Mouse (Mus musculus): ENCODE results near the gene Mrtfa.

The Mrtfa gene

DNA sequence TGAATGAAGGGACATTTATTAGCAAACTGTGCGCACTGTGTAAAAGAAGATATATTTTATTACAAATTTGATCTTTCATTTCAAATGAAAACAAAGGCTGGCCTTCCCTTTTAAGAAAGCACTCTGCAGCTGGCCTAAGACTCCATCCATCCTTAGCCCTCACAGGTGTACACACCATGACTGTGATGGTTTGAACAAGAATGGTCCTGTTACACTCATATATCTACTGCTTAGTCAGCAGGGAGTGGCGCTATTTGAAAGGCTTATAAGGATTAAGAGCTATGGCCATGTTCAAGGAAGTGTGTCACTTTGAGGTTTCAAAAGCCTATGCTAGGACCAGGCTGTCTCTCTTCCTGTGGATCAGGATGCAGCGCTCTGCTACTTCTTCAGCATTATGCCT, 122.8 kb downstream of the Mrtfa start:
- 96% methylated on average over 3 of the region's 3 CpGs for WGBS

DNA sequence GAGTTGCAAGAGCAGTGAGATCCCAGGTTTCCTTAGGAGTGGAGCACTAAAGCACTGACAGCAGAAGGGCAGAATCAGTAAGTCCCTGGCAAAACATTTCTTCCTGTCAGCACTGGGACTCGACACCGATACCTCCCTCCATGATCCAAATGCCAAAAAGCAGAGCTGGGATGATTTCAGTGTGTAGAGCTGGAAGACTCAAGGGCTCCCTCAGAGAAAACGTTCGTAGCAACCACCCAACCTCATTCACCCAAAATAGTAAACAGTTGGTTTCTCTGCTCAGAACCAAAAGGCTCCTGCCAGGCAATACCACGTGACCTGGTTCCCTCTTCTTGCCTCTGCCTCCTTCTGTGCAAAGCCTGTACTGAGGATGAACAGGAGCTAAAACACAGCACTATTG, 123.6 kb downstream of the Mrtfa start:
- WGBS, result 18% methylated on average over 5 of the region's 5 CpGs

DNA sequence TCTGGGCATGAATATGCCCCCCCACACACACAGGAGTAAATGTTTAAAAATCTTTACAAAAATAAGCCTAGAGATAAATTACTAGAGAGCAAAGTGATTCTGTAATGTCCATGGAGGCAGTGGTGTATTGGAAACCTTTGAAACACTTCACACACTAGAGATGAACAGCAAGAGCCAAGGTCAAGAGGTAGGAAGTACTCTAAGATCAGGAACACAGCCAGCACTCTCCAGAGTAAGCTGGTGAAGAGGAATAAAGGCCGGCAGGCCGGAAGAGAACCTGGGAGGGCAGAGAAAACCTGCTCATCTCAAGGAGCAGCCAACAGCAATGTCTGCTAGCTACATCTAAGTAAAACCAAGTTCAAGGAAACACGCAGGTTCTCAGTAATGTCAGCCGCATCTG, 125.9 kb downstream of the Mrtfa start:
- WGBS, result 94% methylated on average over 4 of the region's 4 CpGs

DNA sequence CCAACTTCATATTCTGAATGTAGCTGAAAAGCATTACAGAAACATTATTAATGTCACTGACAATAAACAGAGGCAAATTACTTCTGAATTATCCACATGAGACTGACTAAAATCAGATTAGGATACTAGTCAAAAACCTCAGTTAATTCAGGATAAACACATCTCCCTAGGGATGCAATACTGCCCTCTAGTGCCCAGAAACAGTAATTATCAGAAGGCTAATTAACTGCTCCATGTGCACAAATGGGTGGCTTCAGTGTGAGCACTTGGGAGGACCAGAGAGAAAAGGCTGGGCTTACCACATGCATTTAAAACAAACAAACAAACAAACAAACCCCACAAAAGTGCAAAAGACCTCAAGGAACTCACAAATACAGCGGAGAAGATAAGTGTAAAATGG, 126.4 kb downstream of the Mrtfa start:
- 82% methylated on average over 1 of the region's 1 CpGs for WGBS

DNA sequence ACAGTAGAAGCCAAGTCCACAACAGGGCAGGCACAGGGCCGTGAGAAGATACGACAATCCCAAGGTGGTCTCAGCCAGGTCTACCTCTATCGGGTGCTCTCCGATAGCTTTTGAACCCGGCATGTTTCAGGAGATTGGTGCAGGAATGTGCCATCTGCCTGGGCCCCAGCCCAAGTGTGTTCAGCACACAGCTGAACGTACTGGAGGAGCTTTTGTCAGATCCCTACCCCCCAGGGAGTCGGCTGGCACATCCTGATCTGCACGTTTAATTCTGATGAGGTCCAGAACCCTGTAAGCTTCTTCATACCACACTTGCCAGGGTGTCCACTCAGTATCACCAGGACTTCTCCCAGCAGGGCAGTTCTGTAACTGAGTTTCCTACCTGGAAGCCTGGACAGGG, 127.9 kb downstream of the Mrtfa start:
- WGBS, result 32% methylated on average over 8 of the region's 8 CpGs

DNA sequence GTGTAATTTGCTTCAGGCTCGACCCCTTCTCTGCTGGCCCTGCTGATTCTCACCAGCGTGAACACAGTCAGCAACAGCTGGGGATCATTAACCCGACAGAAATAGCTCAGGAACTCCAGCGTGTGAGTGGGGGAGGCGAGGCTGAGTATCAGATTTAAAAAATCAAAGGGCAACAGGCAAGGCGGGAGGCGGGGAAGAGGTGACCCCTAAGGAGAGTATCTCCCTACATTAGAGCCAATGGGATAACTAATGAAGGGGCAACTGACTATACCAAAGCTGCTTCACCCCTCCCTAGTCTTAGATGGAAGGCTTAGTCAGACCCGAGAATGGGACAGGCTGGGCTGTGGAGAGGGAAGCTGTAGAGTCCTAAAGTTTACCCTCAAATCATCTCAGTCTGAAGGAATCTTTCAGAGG, 128.4 kb downstream of the Mrtfa start:
- WGBS, result 40% methylated on average over 8 of the region's 8 CpGs

DNA sequence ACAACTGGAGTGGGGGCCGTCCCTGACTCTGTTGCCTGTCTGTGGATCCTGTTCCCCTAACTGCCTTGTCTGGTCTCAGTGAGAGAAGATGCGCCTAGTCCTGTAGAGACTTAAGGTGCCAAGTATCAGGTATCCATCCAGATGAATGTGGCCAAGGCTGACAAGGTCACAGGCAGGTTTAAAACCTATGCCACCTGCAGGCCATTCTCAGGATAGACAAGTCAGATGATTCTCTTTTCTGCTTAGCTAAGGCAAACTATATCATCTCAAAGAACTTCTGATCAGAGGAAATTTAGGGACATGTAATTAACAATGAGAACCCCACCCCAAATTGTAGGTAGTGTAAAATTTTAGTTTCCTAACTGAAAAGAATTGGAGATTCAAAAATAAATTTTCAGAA, 129.6 kb downstream of the Mrtfa start:
- WGBS, result 100% methylated on average over 2 of the region's 2 CpGs

DNA sequence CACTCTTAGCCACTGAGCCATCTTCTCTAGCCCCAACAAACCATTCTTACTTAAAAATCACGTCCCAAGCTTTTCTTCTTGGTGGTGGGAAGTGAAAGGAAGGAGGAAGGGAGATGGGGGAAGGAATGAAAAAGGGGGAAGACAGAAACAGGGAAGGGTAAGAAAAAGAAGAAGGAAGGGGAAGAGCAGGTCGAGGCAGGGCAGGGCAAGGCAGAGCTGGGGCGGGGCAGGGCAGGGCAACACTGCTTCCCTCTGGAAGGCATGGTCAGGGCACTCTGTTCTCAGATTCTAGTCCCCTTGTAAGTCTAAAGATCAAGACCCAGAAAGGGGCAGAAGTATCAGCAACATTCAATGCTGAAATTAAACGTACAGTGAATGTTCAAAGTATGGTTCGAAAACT, 132.8 kb downstream of the Mrtfa start:
- WGBS, result 91% methylated on average over 5 of the region's 5 CpGs

DNA sequence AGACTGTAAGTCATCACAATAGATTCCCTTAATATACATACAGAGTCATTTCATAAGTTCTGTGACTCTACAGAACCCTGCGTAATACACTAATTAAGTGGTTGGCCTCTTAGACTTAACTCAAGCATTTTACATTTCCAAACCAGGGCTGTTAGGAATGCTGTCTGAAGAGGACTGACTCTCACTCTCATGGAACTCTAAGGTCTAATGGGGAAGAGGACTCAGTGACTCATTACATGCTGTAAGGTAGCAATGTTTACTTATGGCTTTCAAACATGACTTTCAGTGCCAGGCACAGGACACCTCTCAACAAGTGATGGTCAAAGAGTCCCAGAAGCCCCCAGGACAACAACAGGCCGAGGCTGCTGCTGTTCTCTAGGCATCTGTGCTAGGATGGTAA, 135.1 kb downstream of the Mrtfa start:
- WGBS, result 97% methylated on average over 2 of the region's 2 CpGs

DNA sequence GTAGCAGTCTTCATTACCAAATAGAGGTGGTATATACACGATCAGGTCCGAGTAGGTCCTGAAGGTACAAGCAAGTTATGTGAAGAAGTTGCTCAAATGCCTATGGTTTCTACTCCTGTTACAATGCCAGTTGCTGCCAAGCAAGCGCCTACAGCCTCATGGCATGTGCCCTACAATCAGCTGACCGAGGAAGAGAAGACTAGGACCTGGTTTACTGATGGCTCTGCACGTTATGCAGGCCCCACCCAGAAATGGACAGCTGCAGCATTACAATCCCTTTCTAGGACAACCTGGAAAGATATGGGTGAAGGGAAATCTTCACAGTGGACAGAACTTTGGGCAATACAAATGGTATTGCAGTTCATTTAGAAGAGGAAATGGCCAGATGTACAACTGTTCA, 138.1 kb downstream of the Mrtfa start:
- WGBS, result 95% methylated on average over 5 of the region's 5 CpGs

DNA sequence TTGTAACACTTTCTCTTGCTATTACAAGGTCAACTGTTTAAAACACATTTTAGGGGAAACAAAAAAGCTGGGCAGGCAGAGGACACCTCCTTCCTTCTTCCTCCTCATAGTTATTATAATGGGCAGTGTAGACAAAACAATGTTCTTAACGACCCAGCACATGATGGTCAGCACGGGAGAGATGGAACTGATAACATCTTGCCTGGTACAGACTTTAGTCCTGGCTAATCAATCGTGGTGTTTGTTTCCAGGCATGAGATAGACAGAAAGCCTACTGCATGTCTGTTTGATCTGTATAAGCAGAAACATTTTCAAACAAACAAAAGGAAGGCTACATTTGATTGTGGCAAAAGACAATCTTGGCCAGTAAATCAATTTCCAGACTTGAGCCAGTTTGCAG, 140.1 kb downstream of the Mrtfa start:
- 61% methylated on average over 3 of the region's 3 CpGs for WGBS

DNA sequence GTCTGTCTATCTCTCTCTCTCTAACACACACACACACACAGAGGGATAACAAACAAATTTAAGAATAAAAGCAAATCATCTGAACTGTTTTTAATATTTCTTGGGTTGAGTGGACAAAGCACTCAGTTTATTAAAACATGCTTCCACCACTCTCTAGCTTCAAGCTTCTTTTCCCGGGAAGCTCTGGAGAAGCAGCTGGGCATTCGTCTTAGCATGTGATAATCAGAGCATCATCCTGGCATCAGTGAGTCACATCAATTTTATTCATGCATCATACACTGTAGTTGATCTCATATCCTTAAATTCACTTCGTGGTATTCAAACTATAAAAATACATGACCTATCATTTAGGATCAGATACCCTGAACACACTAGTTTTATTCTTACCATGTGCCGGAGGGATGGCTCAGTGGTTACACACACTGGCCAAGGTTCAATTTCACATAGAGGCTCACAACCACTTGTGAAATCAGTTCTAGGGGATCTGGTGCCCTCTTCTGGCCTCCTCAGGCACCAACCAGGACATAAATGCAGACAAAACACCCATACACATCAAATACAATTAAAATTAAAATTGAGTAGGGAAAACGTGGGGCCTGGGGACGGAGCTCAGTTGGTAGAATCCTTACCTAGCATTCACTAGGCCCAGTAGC, 141.0 kb downstream of the Mrtfa start:
- WGBS, result 49% methylated on average over 6 of the region's 6 CpGs

DNA sequence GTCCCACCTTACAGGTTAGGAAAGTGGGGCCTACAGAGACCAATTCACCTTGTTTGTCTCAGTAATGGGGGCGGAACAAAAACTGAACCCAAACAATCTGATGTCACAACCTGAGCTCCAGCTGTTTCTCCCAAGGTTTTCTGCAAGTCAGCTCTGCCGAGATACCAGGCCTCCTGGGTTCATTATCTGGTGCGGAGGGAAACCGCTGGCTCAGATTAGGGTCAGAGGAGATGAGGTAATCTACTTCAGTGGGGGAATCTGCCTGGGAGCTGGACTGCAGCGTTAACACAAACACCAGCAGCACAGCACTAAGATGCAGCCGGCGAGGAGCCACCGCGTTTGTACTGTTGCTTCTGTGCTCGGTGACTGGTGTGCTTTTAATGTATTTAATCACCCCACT, 143.1 kb downstream of the Mrtfa start:
- 73% methylated on average over 10 of the region's 10 CpGs for WGBS

DNA sequence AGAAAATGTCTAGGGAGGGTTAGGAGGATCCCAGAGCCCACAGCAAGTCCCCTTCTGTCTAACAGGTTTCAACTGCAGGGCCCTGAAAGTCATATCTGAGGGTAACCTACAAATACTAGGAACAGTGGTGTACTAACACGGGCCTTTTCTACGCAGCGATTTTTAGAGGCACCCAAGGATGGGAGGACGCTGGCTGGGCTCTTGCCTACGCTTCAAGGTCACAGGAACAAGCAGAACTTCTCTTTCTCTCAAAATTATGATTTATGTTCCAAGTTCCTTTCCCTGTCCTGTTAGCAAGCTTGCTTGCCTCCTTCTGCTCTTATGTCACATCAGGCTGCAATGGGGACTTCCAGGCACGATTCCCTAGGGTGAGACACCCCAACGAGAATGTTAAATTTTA, 144.5 kb downstream of the Mrtfa start:
- WGBS, result 88% methylated on average over 7 of the region's 7 CpGs

DNA sequence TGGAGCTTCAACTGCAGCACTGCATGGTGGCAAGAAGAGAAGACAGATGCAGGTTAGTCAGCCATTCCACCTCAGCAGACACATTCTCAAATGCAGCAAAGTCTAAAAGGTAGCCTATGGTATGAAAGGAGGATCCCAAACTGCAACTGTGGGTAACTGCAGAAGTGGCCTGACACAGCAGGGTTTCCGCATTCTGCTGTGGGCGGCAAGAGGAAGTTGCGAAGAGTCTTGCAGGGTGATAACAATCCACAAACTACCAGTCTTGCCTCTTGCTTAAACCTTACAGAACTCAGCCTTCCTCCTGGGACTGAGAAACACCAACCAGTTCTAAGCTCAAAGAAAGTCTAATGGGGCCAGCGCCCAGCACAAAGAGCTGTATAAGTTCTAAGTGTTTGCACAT, 145.2 kb downstream of the Mrtfa start:
- 72% methylated on average over 4 of the region's 4 CpGs for WGBS

DNA sequence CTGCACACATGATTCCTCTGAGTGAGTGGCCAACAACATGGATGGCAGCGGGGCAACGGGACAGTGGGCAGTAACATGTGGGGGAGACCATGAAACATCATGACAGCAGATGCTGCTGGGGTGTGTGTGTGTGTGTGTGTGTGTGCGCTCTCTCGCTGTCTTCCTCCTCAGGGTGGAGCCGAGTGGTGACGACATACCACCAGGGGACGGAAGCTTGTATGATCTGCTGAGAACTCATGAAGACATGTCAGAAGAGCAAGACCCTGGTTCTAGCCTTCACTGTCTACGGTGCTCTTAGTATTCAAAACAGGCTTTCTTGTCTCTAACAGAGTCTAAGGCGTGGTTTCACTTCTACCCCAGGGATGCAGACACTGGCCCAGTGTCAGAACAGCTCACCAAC, 146.1 kb downstream of the Mrtfa start:
- 79% methylated on average over 9 of the region's 9 CpGs for WGBS

DNA sequence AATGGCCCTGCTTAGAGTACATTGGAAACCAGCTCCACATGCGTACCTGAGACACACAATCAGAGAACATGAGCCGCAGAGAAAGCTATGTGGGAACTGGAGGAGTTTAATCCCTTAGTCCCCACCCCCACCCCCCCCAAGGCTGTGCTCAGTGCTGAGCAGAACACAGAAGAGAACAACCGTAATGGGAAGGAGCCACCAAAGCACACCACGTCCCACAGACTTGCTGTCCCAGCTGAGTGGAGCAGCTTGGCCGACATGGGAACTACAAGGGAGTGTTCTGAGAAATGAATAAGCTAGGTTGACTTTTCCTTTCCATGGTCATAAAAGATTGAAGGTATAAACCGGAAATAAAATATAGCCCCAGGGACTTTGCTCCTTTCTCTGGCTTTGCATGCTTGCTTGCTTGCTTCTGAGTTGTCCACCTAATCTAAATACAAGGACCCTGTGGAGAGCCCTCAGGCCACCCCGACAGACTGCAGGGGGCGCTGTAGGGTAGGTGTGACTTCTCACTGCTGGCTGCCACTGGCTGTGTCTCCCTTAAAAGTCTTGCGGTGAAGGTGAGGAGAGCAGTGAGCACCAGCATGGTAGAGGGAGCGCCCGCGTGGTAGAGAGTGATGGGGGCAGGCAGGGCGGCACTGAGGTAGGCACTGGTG, 148.2 kb downstream of the Mrtfa start:
- 62% methylated on average over 13 of the region's 13 CpGs for WGBS

DNA sequence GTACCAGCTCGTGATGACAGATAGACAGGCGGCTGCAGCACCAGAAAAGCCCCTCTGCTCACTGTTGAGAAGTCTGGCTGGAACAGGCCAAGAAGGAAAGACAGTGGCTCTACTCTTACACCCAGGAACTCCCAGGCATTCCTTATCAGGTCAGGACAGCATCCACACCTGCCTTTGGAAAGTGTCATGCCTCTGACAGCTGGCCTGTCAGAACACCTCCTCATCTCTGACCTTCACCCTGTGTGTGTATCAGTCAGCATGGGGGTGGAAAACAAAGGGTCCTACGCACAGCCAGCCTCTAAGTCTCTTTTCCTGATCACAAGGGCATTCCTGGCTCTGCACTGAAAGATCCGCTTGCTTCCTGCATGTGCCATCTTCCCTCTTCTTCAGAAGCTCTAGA, 148.8 kb downstream of the Mrtfa start:
- WGBS, result 82% methylated on average over 4 of the region's 4 CpGs

DNA sequence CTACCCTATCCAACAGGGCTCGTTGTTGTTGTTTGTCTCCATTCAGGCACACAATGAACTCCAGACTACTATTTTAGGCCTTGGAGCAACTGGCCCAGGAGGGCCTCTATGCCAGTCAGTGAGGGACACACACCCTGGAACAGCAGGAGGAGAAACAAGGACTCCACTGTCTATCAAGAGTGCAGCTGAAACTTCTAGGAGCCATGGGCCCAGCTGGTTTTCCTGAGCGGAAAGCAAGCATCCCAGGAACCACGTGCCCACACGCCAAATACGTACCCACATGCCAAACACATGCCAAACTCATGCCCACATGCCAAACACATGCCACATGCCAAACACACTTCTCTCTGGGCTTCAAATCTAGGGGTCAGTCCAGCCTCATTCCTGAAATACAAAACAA, 152.1 kb downstream of the Mrtfa start:
- WGBS, result 61% methylated on average over 5 of the region's 5 CpGs

DNA sequence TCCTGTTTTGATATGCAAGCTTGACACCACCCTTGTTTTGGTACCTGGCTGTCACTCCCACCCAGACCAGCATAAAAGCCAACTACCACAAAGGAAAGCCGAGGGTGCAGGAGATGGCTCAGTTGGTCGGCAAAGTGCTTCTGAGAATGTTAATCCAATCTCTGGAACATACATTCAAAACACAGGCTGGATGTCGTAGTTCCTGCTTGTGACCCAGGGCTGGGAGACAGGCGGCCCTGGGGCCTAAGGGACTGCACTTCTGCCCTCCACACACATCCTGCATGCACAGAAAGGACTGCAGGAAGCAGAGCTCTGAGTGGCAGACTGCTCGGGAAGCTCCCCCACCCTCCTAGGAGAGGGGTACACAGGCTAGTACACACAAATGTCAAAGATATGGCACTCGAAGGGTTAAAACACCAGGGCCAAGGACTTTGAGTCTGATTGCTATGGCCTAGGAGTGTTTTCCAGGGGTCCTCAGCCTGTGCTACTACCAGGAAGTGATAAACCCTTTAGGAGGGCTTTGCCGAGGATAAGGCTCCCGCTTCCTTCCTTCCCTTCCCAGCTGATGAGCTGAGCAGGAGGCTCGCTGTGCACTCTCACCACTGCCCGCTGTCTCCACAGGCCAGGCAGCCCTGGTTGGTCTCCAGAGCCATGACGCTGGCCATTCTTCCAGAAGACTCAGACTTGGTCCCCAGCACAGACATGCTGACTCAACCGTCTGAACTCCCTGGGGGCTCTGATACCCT, 155.0 kb downstream of the Mrtfa start:
- 78% methylated on average over 12 of the region's 12 CpGs for WGBS

DNA sequence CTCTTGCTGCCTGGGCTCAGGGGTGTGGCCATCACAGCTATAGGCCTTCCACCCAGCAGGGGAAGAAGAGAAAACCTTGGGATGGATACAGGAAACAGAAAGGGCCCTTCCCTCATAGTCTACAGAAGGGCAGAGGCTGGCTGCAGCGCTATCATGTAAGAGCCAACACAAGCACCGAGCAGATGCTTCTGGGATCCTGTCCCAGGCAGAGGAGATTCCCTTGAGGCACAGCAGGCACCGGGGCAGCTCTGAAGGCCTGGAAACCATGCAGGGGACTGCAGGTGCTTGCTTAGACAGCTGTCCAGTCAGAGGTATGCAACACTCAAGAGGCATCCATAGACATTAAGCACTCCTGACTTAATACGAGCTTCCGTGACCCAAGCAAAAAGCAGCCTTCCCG, 156.4 kb downstream of the Mrtfa start:
- 67% methylated on average over 6 of the region's 6 CpGs for WGBS

DNA sequence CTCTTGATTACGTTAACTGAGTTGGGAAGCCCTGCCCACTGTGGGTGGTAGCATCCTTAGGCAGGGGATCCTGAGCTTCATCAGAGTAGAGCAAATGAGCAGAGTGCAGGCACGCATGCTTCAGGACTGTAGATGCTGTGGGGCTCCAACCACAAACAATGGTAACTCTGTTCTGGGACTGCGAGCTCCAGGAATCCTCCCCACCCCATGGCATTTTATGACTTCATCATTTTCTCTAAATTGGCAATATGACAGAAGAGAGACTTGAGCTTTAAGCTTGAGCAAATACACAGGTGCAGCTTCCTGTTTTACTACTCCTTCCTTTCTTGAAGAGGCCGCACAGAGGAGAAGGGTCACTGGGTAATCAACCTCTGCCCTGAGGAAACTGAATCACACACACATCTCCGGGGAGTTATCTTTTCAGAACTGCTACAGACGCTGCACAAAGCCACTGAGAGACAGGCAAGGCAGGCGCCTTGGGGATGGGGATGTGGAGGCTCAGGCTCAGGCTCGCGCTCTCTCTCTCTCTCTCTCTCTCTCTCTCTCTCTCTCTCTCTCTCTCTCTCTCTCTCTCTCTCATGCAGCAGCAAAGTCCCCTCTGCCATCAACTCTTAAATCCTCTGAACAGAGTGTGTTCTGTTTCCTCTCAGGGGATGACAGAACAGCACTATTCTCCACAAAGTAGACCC, 157.5 kb downstream of the Mrtfa start:
- 48% methylated on average over 9 of the region's 9 CpGs for WGBS

DNA sequence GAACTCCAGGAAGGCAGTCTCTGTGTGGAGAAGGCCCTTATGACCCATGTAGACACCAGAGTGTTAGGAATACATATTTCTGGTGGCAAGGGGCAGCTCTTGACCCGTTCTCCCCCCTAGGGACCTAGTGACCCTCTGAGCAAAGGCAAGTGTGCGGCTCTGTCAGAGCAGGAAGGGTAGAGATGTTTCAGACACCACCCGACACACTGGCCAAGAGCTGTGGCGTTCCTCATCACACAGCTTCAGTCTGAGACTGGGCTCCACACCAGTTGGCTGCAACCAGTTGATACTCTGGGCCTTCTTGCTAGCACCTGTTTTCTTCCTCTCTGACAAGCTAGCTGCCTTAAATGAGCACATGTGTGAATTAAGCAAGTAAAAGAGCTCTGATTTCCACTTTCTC, 158.9 kb downstream of the Mrtfa start:
- 70% methylated on average over 4 of the region's 4 CpGs for WGBS
